Comparison of ENCODE assay signal across 8 mouse cellular contexts in genomic region chr19:46455032-46455431, GRCm38 (mm10). TPM values are rescaled to one million over a fixed set of nuclear protein-coding genes. Genes with fewer than 3 reads are reported as not detected.
DNase-seq lines count a peak whose midpoint lies in the region; ATAC-seq and TF ChIP-seq lines count a peak whose summit lies in the region.

No protein-coding gene starts in this region.

- TF ChIP-seq POLR2A in liver, adult 2 months (IDR thresholded peaks at IDR 0.05; ENCODE audit: extremely low read depth, insufficient read depth, low read length), result no peak

- DNase-seq in adrenal gland, adult (ENCODE audit: inconsistent age in 2 of 2, low spot score in 1 of 2), result peak; percentile 61 to 75
- no peak for DNase-seq in adrenal gland, adult 8-10 months
- DNase-seq in embryonic facial prominence, embryonic 10.5 days (ENCODE audit: low spot score), result peak; percentile 42
- DNase-seq in liver, adult 2 months (ENCODE audit: extremely low read depth, low read depth, low spot score), result peak; percentile 71
- DNase-seq in midbrain, postnatal 0 days (ENCODE audit: low spot score), result no peak
- no peak for DNase-seq in urinary bladder, postnatal 10 days (ENCODE audit: low spot score)
- DNase-seq in layer of hippocampus, adult 18-20 months (ENCODE audit: low spot score in 2 of 2), result no peak

- H3K36me3 ChIP-seq in embryonic facial prominence, embryonic 10.5 days (replicated peaks), result peaks cover 98% of the 10 kb centered on the region
- H3K36me3 ChIP-seq in hindbrain, embryonic 13.5 days, result peaks cover 60% of the 10 kb centered on the region
- no peaks in the 10 kb centered on the region for H3K36me3 ChIP-seq in liver, adult 2 months (ENCODE audit: control insufficient read depth, insufficient read depth, low read length)
- H3K36me3 ChIP-seq in midbrain, postnatal 0 days (ENCODE audit: insufficient read depth, low read length), result peaks cover 22% of the 10 kb centered on the region

- H3K4me3 ChIP-seq in embryonic facial prominence, embryonic 10.5 days, result peak overlapping the region; percentile 11; the same call in 1 of the 2 replicates
- no peak overlapping the region for H3K4me3 ChIP-seq in hindbrain, embryonic 13.5 days
- no peak overlapping the region for H3K4me3 ChIP-seq in liver, adult 2 months (ENCODE audit: insufficient read depth, low read depth, low read length)
- no peak overlapping the region for H3K4me3 ChIP-seq in midbrain, postnatal 0 days (ENCODE audit: low read depth, low read length)

- peak overlapping the region; percentile 46; the same call in 1 of the 2 replicates for H3K9ac ChIP-seq in hindbrain, embryonic 13.5 days
- H3K9ac ChIP-seq in liver, adult 2 months (ENCODE audit: low read depth, low read length), result peak overlapping the region; percentile 18
- no peak overlapping the region for H3K9ac ChIP-seq in midbrain, postnatal 0 days (replicated peaks; ENCODE audit: low read length, poor library complexity, severe bottlenecking)

- TF ChIP-seq CTCF in liver, adult 2 months (IDR thresholded peaks at IDR 0.05; ENCODE audit: low read depth, low read length), result no peak
- TF ChIP-seq CTCF in midbrain, postnatal 0 days (IDR thresholded peaks at IDR 0.05), result no peak

- no peak overlapping the region for H3K4me2 ChIP-seq in hindbrain, embryonic 13.5 days
- H3K4me2 ChIP-seq in midbrain, postnatal 0 days (ENCODE audit: low read depth, low read length, poor library complexity, severe bottlenecking), result no peak overlapping the region

- ATAC-seq in hindbrain, embryonic 13.5 days (ENCODE audit: low FRiP score), result no peak
- ATAC-seq in midbrain, postnatal 0 days (ENCODE audit: low FRiP score), result no peak

- H3K4me1 ChIP-seq in embryonic facial prominence, embryonic 10.5 days, result peaks cover 64% of the 10 kb centered on the region
- peaks cover 48% of the 10 kb centered on the region for H3K4me1 ChIP-seq in hindbrain, embryonic 13.5 days (replicated peaks)
- peaks cover 50% of the 10 kb centered on the region for H3K4me1 ChIP-seq in liver, adult 2 months (ENCODE audit: control insufficient read depth, insufficient read depth, low read length)
- no peaks in the 10 kb centered on the region for H3K4me1 ChIP-seq in midbrain, postnatal 0 days (ENCODE audit: insufficient read depth, low read length)

- peak overlapping the region; percentile 76 for H3K27ac ChIP-seq in embryonic facial prominence, embryonic 10.5 days (replicated peaks)
- peak overlapping the region; percentile 58 for H3K27ac ChIP-seq in hindbrain, embryonic 13.5 days
- H3K27ac ChIP-seq in liver, adult 2 months (replicated peaks; ENCODE audit: insufficient read depth, low read depth, low read length), result peak overlapping the region; percentile 70
- H3K27ac ChIP-seq in midbrain, postnatal 0 days (ENCODE audit: low read depth, low read length), result 0 out of 2 replicates have a peak overlapping the region, but pooled peaks have one; percentile 26

- no peaks in the 10 kb centered on the region for H3K9me3 ChIP-seq in embryonic facial prominence, embryonic 10.5 days
- H3K9me3 ChIP-seq in hindbrain, embryonic 13.5 days, result no peaks in the 10 kb centered on the region
- no peaks in the 10 kb centered on the region for H3K9me3 ChIP-seq in midbrain, postnatal 0 days (ENCODE audit: low read length)

- no peaks in the 10 kb centered on the region for H3K27me3 ChIP-seq in embryonic facial prominence, embryonic 10.5 days (replicated peaks; ENCODE audit: low read depth, poor library complexity, severe bottlenecking)
- no peaks in the 10 kb centered on the region for H3K27me3 ChIP-seq in hindbrain, embryonic 13.5 days
- no peaks in the 10 kb centered on the region for H3K27me3 ChIP-seq in liver, adult 2 months (ENCODE audit: control insufficient read depth, insufficient read depth, low read length)
- no peaks in the 10 kb centered on the region for H3K27me3 ChIP-seq in midbrain, postnatal 0 days (ENCODE audit: insufficient read depth, low read length)

- H3K79me2 ChIP-seq in liver, adult 2 months (ENCODE audit: control insufficient read depth, insufficient read depth, low read length), result no peaks in the 10 kb centered on the region

- 73% methylated on average over 1 of the region's 1 CpGs for WGBS in embryonic facial prominence, embryonic 10.5 days
- 88% methylated on average over 1 of the region's 1 CpGs for WGBS in hindbrain, embryonic 13.5 days
- WGBS in liver, adult 2 months, result 13% methylated on average over 1 of the region's 1 CpGs
- 73% methylated on average over 1 of the region's 1 CpGs for WGBS in midbrain, postnatal 0 days

RNA-seq across cellular contexts. Expression of gene Trim8, which starts 46.5 kb away (rescaled TPM):
- 10 to 100 TPM; 46.6 to 69.0 (median 59.4) TPM for total RNA-seq in adrenal gland, adult 8-10 months (2022)
- 19.5 and 20.9 TPM in 2 replicates for polyA plus RNA-seq in embryonic facial prominence, embryonic 10.5 days (2016; fragmentation: Nextera tagmentation; extraction: Ambion mirVana)
- 29.7 and 31.6 TPM in 2 replicates for polyA plus RNA-seq in hindbrain, embryonic 13.5 days (2015; fragmentation: Nextera tagmentation; extraction: Ambion mirVana)
- total RNA-seq in liver, adult 2 months (2014; rRNA removed), result 7.3 and 9.9 TPM in 2 replicates
- polyA plus RNA-seq in liver, adult 2 months (2012; rRNA removed), result 17.7 and 20.0 TPM in 2 replicates
- total RNA-seq in midbrain, postnatal 0 days (2014; rRNA removed), result 96.6 and 103 TPM in 2 replicates
- 27.8 and 30.4 TPM in 2 replicates for polyA plus RNA-seq in midbrain, postnatal 0 days (2015; fragmentation: Nextera tagmentation; extraction: Ambion mirVana)
- 100 to 1,000 TPM; 110 to 112 TPM for total RNA-seq in layer of hippocampus, adult 18-20 months (2021)

RNA-seq across cellular contexts. Expression of gene Sufu, which starts 58.3 kb away (rescaled TPM):
- 10 to 100 TPM; 21.6 to 37.0 (median 26.7) TPM for total RNA-seq in adrenal gland, adult 8-10 months (2022)
- 50.5 and 53.4 TPM in 2 replicates for polyA plus RNA-seq in embryonic facial prominence, embryonic 10.5 days (2016; fragmentation: Nextera tagmentation; extraction: Ambion mirVana)
- 25.0 and 26.3 TPM in 2 replicates for polyA plus RNA-seq in hindbrain, embryonic 13.5 days (2015; fragmentation: Nextera tagmentation; extraction: Ambion mirVana)
- 1.1 and 2.3 TPM in 2 replicates for total RNA-seq in liver, adult 2 months (2014; rRNA removed)
- polyA plus RNA-seq in liver, adult 2 months (2012; rRNA removed), result 2.8 and 3.2 TPM in 2 replicates
- 11.5 and 14.4 TPM in 2 replicates for total RNA-seq in midbrain, postnatal 0 days (2014; rRNA removed)
- polyA plus RNA-seq in midbrain, postnatal 0 days (2015; fragmentation: Nextera tagmentation; extraction: Ambion mirVana), result 13.2 and 14.5 TPM in 2 replicates
- total RNA-seq in layer of hippocampus, adult 18-20 months (2021), result 10 to 100 TPM; 20.0 to 20.1 TPM

RNA-seq across cellular contexts. Expression of gene Actr1a, which starts 59.5 kb away (rescaled TPM):
- total RNA-seq in adrenal gland, adult 8-10 months (2022), result 100 to 1,000 TPM; 103 to 132 (median 122) TPM
- polyA plus RNA-seq in embryonic facial prominence, embryonic 10.5 days (2016; fragmentation: Nextera tagmentation; extraction: Ambion mirVana), result 164 and 170 TPM in 2 replicates
- polyA plus RNA-seq in hindbrain, embryonic 13.5 days (2015; fragmentation: Nextera tagmentation; extraction: Ambion mirVana), result 310 and 317 TPM in 2 replicates
- 29.7 and 32.5 TPM in 2 replicates for total RNA-seq in liver, adult 2 months (2014; rRNA removed)
- polyA plus RNA-seq in liver, adult 2 months (2012; rRNA removed), result 40.9 and 46.2 TPM in 2 replicates
- 356 and 359 TPM in 2 replicates for total RNA-seq in midbrain, postnatal 0 days (2014; rRNA removed)
- polyA plus RNA-seq in midbrain, postnatal 0 days (2015; fragmentation: Nextera tagmentation; extraction: Ambion mirVana), result 327 and 343 TPM in 2 replicates
- 100 to 1,000 TPM; 192 to 196 TPM for total RNA-seq in layer of hippocampus, adult 18-20 months (2021)

Comparison
In these comparisons a context has a peak if more than half of its experiments do, and no peak if none do; other contexts are left out.
1. DNase-seq: peak in adrenal gland, adult (2 of 2), embryonic facial prominence, embryonic 10.5 days (single experiment) and liver, adult 2 months (single experiment); none in adrenal gland, adult 8-10 months (single experiment), midbrain, postnatal 0 days (single experiment), urinary bladder, postnatal 10 days (single experiment) and layer of hippocampus, adult 18-20 months (0 of 2).
2. H3K27ac ChIP-seq: peak in every context shown above with its lines; median percentile 76 in embryonic facial prominence, embryonic 10.5 days; 70 in liver, adult 2 months; 58 in hindbrain, embryonic 13.5 days; 26 in midbrain, postnatal 0 days.